26 mouse cellular contexts compared by ENCODE assay signal in genomic region chr3:31272635-31273034, GRCm38 (mm10). TPM values are rescaled to one million over a fixed set of nuclear protein-coding genes. Genes with fewer than 3 reads are reported as not detected.
DNase-seq lines count a peak whose midpoint lies in the region; ATAC-seq and TF ChIP-seq lines count a peak whose summit lies in the region.
"Had no signal": no experiment of that assay in that cellular context is flagged by ENCODE, and none has a peak within 500 bp of the region (broad histone marks: within the 10 kb centered on the region; RNA-seq: fewer than 3 reads in every experiment).

No protein-coding gene starts in this region.

- peak; percentile 71; the same call in 1 of the 2 replicates for ATAC-seq in embryonic facial prominence, embryonic 14.5 days (ENCODE audit: low read depth)
- ATAC-seq in CD4-positive, CD25-positive, alpha-beta regulatory T cell, adult 4 months, result no peak
- ATAC-seq: forebrain, embryonic 14.5 days; midbrain, embryonic 15.5 days had no signal

- 36% methylated on average over 2 of the region's 2 CpGs for WGBS in embryonic facial prominence, embryonic 14.5 days
- 80% methylated on average over 2 of the region's 2 CpGs for WGBS in cerebellum, adult 2 months

- no peak overlapping the region for H3K4me2 ChIP-seq in embryonic facial prominence, embryonic 14.5 days (ENCODE audit: low read depth, low read length)
- H3K4me2 ChIP-seq: hindbrain, embryonic 12.5 days; midbrain, embryonic 15.5 days had no signal

- no peak overlapping the region for H3K4me3 ChIP-seq in embryonic facial prominence, embryonic 14.5 days (ENCODE audit: low read depth, low read length)
- no peak overlapping the region for H3K4me3 ChIP-seq in cerebellum, adult 2 months (replicated peaks; ENCODE audit: insufficient read depth, low read depth, low read length)
- H3K4me3 ChIP-seq: erythroblast, embryonic 14.5 days; heart, embryonic 10.5 days; hindbrain, embryonic 12.5 days; layer of hippocampus, adult 2 months; megakaryocyte, embryonic 14.5 days; midbrain, embryonic 15.5 days; myocyte had no signal

- peaks cover 12% of the 10 kb centered on the region; the same call in 1 of the 2 replicates for H3K4me1 ChIP-seq in embryonic facial prominence, embryonic 14.5 days (ENCODE audit: control insufficient read depth, insufficient read depth, low read length)
- peaks cover 14% of the 10 kb centered on the region for H3K4me1 ChIP-seq in cerebellum, adult 2 months (ENCODE audit: control insufficient read depth, insufficient read depth, low read length)
- H3K4me1 ChIP-seq: hindbrain, embryonic 12.5 days; megakaryocyte, embryonic 14.5 days; midbrain, embryonic 15.5 days had no signal

- TF ChIP-seq POLR2A in brain, embryonic 14.5 days (IDR thresholded peaks at IDR 0.05; ENCODE audit: borderline replicate concordance, extremely low read depth, insufficient read depth, insufficient read length, poor library complexity, severe bottlenecking), result no peak
- no peak for TF ChIP-seq POLR2A in cerebellum, adult 2 months (IDR thresholded peaks at IDR 0.05; ENCODE audit: borderline replicate concordance, insufficient read depth, low read length)

- no peaks in the 10 kb centered on the region for H3K27me3 ChIP-seq in embryonic facial prominence, embryonic 14.5 days (replicated peaks; ENCODE audit: control insufficient read depth, insufficient read depth, low read length)
- no peaks in the 10 kb centered on the region for H3K27me3 ChIP-seq in cerebellum, adult 2 months (ENCODE audit: control insufficient read depth, insufficient read depth, low read length)
- H3K27me3 ChIP-seq: hindbrain, embryonic 12.5 days; megakaryocyte, embryonic 14.5 days; midbrain, embryonic 15.5 days had no signal

- TF ChIP-seq CTCF in brain, embryonic 14.5 days (IDR thresholded peaks at IDR 0.05; ENCODE audit: borderline replicate concordance, extremely low read depth, insufficient read depth, insufficient read length), result no peak
- no peak for TF ChIP-seq CTCF in cerebellum, adult 2 months (IDR thresholded peaks at IDR 0.05; ENCODE audit: borderline replicate concordance, insufficient read depth, low read depth, low read length)

- H3K9ac ChIP-seq in embryonic facial prominence, embryonic 14.5 days (ENCODE audit: low read depth, low read length), result no peak overlapping the region
- H3K9ac ChIP-seq: hindbrain, embryonic 12.5 days; midbrain, embryonic 15.5 days had no signal

- no peaks in the 10 kb centered on the region for H3K9me3 ChIP-seq in embryonic facial prominence, embryonic 14.5 days (ENCODE audit: control insufficient read depth, low read length)
- H3K9me3 ChIP-seq: heart, embryonic 10.5 days; hindbrain, embryonic 12.5 days; megakaryocyte, embryonic 14.5 days; midbrain, embryonic 15.5 days had no signal

- no peaks in the 10 kb centered on the region for H3K36me3 ChIP-seq in embryonic facial prominence, embryonic 14.5 days (ENCODE audit: control insufficient read depth, insufficient read depth, low read length)
- H3K36me3 ChIP-seq: heart, embryonic 10.5 days; hindbrain, embryonic 12.5 days; midbrain, embryonic 15.5 days had no signal

- H3K27ac ChIP-seq in embryonic facial prominence, embryonic 14.5 days (replicated peaks; ENCODE audit: low read depth, low read length), result no peak overlapping the region
- no peak overlapping the region for H3K27ac ChIP-seq in cerebellum, adult 2 months (ENCODE audit: insufficient read depth, low read length)
- H3K27ac ChIP-seq: heart, embryonic 10.5 days; hindbrain, embryonic 12.5 days; layer of hippocampus, adult 2 months; midbrain, embryonic 15.5 days had no signal

- peak; percentile 20 for DNase-seq in kidney, postnatal 10 days
- DNase-seq in kidney, adult 9 months, result no peak
- DNase-seq in brain, embryonic 14.5 days (ENCODE audit: low read depth), result peak; percentile 19
- peak; percentile 88 for DNase-seq in embryonic facial prominence, embryonic 14.5 days (ENCODE audit: low spot score)
- DNase-seq in left cerebral cortex, adult 11 months (ENCODE audit: low spot score), result no peak
- DNase-seq in cerebellum, adult 2 months, result no peak
- DNase-seq: adrenal gland, postnatal 14 days; B cell, adult 2 months; cerebellum, adult 11-12 months; cerebellum, postnatal 36 days; gastrocnemius, postnatal 25 days; kidney, adult 18-20 months; kidney, postnatal 14 days; liver; lung, postnatal 14 days; spleen, adult 18-20 months; thymus, postnatal 36 days had no signal

RNA-seq across cellular contexts. Expression of gene Slc7a14, which starts 37.5 kb away (rescaled TPM):
- 3.0 and 6.3 TPM in 2 replicates for polyA plus RNA-seq in brain, embryonic 14.5 days (2012; rRNA removed)
- polyA plus RNA-seq in embryonic facial prominence, embryonic 14.5 days (2014; fragmentation: Nextera tagmentation; extraction: Ambion mirVana), result 0.43 and 0.47 TPM in 2 replicates
- polyA plus RNA-seq in CD4-positive, CD25-positive, alpha-beta regulatory T cell, adult 4 months (2017; shearing (Covaris generic)), result not detected
- polyA plus RNA-seq in cerebellum, adult 2 months (2012; rRNA removed), result 29.4 and 30.0 TPM in 2 replicates
- polyA plus RNA-seq: erythroblast, embryonic 14.5 days; myocyte had no signal

Comparison
In these comparisons a context has a peak if more than half of its experiments do, and no peak if none do; other contexts are left out.
1. DNase-seq: peak in kidney, postnatal 10 days (single experiment), brain, embryonic 14.5 days (single experiment) and embryonic facial prominence, embryonic 14.5 days (single experiment); none in kidney, adult 9 months (single experiment), left cerebral cortex, adult 11 months (single experiment) and cerebellum, adult 2 months (0 of 2).